Mouse (Mus musculus) megakaryocyte, embryonic 14.5 days (primary cell): Measurements from ENCODE around the gene Pard3.

ENCODE experiments used
- FLI1 ChIP-seq: IDR thresholded peaks from 2 replicates; pipeline ENCODE4 v1.6.1; 2012; ENCODE audit warnings: low read length, inconsistent platforms, mixed read lengths
- GATA1 ChIP-seq: IDR thresholded peaks from 3 replicates; pipeline ENCODE4 v1.6.1; 2012; ENCODE audit warnings: mixed read lengths, low read length, inconsistent platforms, borderline replicate concordance

GRCm38 (mm10) chr8:127088372-127088771 is 24.7 kb downstream of the Pard3 start:
- no peak for TF ChIP-seq GATA1
- no peak for TF ChIP-seq FLI1
